Mouse (Mus musculus) heart, postnatal 10 days (tissue): Measurements from ENCODE around the gene Cdk14. TPM values are rescaled to one million over a fixed set of nuclear protein-coding genes. Genes with fewer than 3 reads are reported as not detected.

Experiments used
- DNase-seq, 2 experiments: peaks; one replicate each; pipeline ENCODE4 v3.0.0; 2021
- intact Hi-C: fragments of 180-260 bp; cut with DNase I; formaldehyde crosslinking; loops from one replicate; pipeline ENCODE4 v1.15.1; 2025
- microRNA-seq, 2 experiments: library from miRNA; unstranded; fragments of <30 nt; microRNA quantifications; one replicate each; pipeline ENCODE4 v1.2.0; 2022
- total RNA-seq, 2 experiments: library from RNA; stranded (reverse); gene quantifications; 2 replicates each; pipeline ENCODE4 v1.2.3; 2021

The Cdk14 gene
- total RNA-seq, 2 experiments from 2014 or later = 20.1 to 22.2 TPM

DNA sequence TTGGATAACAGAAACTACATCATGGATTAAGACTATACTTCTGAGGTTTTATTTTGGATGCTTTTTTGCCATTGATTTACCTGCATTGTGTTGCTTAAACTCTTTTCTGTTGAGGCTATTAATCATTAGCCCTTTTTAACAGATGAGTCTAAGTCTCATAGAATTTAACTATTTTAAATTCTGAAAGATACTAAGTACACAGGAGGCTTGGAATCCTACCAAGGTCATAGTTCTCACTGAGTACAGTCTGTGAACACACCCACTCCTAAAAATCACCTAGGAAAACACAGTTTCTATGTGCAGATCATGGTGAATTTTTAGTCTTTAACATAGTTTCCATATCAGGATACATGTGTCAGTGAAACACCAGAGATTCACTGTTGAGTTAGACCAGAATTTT lies 658.2 kb downstream of the Cdk14 start:
- no peak for DNase-seq
- intact Hi-C loops = no loop called here

DNA sequence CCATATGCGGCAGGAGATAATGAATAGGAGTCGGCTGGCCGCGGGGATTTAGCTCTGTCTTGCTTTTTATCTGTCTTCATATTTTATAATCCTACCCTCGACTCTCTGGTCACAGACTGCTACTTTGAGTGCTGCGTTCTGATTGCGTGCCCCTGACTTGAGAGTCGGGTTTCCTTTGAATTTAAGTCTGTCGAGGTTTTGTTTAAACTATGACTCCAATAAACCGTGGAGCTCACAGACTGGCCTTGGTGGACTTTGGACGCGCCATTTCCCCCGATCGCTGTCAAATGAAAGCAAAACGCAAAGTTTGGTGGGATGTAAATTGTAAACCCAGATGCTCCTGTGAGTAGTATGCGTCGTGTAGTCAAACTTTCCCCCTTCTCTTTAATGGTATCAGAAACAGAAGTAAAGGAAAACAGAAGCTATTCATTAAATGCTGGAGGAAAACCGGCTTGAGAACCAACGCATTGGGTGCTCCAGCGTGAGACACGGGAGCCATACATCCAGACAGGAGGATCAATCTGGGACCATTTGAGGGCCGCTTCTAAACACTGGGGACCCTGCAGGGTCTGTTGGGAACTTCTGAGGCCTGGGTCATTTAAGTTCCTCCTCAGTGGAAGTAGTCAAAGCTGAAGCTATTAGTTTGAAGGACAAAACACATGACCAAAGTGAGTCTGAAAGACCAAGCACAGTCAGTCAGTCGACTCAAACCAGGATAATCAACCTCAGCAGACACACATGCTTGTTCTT lies 661.6 kb downstream of the Cdk14 start:
- no peak for DNase-seq
- intact Hi-C loops = loop anchor here (5.0 to 10.0 kb wide), 2 partner anchors 154 to 264 kb away; no protein-coding TSS in a partner anchor

DNA sequence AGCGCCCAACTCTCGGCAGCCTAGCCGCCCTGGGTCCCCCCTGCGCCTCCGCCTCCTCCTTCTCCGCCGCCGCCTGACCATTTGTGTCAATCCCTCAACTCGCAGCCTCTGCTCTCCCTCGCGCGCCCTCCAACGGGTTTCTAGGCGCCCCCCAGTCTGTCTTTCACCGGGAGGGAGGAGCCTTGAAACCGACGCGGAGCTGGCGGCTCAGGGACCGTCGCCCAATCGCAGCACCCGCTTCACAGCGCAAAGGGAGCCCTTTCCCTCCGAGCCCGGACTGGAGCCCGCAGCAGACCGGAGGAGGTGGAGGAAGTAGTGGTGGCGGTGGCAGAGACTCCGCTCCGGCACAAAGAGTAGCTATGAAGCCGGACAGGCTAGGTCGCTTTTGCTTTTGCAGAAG lies 662.2 kb downstream of the Cdk14 start, which contains the start of gene Fzd1:
TSS of gene Fzd1 (minus strand) at position 134 of the 400 bp plus-strand sequence.
- intact Hi-C loops = loop anchor here (2.0 to 10.0 kb wide), 3 partner anchors 154 to 495 kb away; no protein-coding TSS in a partner anchor
- peak; percentile 95 to 97 for DNase-seq

DNA sequence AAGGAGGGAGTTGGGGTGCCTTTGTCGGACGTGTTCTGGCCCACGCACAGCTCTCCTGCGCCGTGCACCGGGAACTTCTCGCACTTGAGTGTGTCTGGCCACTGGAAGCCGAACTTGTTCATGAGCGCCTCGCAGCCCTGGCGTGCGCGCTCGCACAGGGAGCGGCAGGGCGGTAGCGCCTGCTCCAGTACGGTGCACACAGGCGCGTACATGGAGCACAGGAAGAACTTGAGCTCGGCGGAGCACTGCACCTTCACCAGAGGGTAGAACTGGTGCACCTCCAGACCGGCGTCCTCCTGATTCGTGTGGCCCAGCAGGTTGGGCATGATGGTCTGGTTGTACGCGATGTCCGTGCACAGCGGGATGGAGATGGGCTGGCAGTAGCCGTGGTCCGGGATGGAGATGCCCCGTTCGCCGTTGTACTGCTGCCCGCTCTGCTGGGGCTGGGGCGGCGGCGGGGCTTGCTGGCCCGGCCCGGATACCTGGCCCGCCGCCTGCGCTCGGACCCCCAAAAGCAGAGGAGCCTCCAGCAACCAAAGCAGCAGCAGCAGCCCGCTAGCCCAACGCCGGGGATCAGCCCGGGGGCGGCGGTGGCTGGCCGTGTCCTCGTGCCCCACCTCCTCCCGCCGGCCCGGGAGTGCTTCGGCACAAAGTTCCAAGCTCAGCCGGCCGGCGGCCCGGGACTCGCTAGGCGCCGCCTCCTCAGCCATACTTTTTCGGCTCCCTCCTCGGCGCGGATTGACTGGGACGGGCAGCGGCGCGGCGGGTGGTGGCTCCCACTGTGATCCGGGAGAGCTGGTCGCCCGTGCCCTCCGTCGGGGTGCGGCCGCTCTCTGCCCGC lies 663.0 kb downstream of the Cdk14 start:
- intact Hi-C loops = loop anchor here (2.0 to 10.0 kb wide), 3 partner anchors 155 to 494 kb away; no protein-coding TSS in a partner anchor

DNA sequence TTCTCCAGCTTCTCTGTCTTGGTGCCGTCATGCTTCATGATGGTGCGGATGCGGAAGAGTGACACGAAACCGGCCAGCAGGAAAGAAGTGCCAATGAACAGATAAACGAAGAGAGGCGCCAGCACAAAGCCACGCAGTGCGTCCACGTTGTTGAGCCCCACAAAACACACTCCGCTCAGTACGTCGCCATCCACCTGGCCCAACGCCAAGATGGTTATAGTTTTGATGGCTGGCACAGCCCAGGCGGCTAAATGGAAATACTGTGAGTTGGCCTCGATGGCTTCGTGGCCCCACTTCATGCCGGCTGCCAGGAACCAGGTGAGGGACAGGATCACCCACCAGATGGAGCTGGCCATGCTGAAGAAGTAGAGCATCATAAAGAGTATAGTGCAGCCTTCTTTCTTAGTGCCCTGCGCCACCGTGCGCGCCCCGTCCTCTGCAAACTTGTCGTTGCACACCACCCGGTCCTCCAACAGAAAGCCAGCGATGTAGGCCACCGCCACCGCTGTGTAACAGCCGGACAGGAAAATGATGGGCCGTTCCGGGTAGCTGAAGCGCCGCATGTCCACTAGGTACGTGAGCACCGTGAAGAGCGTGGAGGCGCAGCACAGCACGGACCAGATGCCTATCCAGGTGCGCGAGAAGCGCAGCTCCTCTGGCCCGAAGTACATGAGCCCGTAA lies 664.0 kb downstream of the Cdk14 start:
- peak; percentile 40 to 45 for DNase-seq

More for the DNA sequence above, 663.0 kb downstream of the Cdk14 start:
- DNase-seq = peak; percentile 76

DNA sequence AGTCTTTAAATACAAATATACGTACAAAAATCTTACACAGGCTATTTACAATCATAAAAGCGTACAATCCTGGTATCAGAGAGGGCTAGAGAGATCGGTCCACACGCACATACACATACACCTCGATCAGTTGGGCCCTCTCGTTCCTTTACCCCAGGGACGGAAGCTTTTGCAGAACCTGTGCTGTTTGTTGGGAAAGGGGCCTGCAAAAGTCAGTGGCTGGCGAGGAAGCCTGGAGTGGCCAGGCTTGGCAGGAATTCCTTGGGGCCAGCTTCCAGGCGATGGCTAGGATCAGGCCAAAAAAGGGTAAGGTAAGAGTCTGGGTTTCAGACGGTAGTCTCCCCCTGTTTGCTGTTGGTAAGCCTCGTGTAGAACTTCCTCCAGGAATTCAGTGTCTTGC lies 664.8 kb downstream of the Cdk14 start:
- DNase-seq = no peak
- intact Hi-C loops = loop anchor here (5.0 to 10.0 kb wide), 2 partner anchors 157 to 261 kb away; no protein-coding TSS in a partner anchor

More for the DNA sequence above, 664.0 kb downstream of the Cdk14 start:
- intact Hi-C loops = loop anchor here (2.0 to 10.0 kb wide), 3 partner anchors 156 to 493 kb away; no protein-coding TSS in a partner anchor

DNA sequence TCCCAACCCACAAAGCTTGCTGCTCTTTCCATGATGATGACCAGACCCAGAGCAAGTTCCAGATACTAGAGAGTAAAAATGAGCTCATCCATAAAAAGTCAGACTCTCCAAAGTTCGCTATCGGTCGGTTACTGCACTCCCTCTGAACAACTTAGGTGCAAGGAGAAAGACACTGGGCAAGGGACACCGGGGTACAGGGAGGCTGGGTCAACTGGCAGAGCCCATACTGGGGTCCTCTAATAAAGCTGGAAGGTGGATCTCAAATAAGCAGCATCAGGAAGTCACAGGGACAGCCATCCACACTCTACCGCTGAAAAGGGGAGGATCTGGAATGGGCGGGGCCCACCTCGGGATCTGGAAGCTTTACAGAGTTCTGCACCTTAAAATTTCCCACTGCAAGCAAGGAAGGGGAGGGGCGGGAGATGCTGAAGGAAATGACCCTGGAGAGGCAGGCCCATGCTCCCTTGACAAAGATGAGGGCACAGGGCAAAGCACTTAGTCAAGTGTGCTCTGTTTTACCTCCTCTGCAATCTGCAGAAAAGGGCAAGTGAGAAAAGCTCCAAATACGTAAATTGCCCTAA lies 665.3 kb downstream of the Cdk14 start:
- DNase-seq = no peak
- intact Hi-C loops = loop anchor here (5.0 to 10.0 kb wide), 2 partner anchors 158 to 260 kb away; no protein-coding TSS in a partner anchor

Small RNAs within 50 kb of the gene (microRNA-seq; reads per million reads assigned to microRNA genes)
- gene Gm25037 (0 reads per million in 2 experiments), gene Gm44483 (0 reads per million in 2 experiments)

Other genes starting within 250 kb of the Cdk14 start
- not detected for gene 1700015F17Rik, start 58.8 kb upstream of the Cdk14 start, total RNA-seq
- gene Cldn12, start 94.6 kb upstream of the Cdk14 start, total RNA-seq = 10 to 100 TPM; 13.7 to 18.6 TPM
- 10 to 100 TPM; 11.2 to 12.0 TPM for gene Gtpbp10, start 139.2 kb upstream of the Cdk14 start, total RNA-seq
- not detected for gene Gm8773, start 153.5 kb upstream of the Cdk14 start, total RNA-seq
- 1 to 10 TPM; 1.1 to 2.7 TPM for gene Cfap69, start 243.9 kb upstream of the Cdk14 start, total RNA-seq